Mouse (Mus musculus): Measurements from ENCODE around the gene Fam117b. TPM values are rescaled to one million over a fixed set of nuclear protein-coding genes. Genes with fewer than 3 reads are reported as not detected.

The Fam117b gene
- polyA plus RNA-seq (2014; fragmentation: Nextera tagmentation; extraction: Ambion mirVana): 10.7 and 11.8 TPM in 2 replicates

DNA sequence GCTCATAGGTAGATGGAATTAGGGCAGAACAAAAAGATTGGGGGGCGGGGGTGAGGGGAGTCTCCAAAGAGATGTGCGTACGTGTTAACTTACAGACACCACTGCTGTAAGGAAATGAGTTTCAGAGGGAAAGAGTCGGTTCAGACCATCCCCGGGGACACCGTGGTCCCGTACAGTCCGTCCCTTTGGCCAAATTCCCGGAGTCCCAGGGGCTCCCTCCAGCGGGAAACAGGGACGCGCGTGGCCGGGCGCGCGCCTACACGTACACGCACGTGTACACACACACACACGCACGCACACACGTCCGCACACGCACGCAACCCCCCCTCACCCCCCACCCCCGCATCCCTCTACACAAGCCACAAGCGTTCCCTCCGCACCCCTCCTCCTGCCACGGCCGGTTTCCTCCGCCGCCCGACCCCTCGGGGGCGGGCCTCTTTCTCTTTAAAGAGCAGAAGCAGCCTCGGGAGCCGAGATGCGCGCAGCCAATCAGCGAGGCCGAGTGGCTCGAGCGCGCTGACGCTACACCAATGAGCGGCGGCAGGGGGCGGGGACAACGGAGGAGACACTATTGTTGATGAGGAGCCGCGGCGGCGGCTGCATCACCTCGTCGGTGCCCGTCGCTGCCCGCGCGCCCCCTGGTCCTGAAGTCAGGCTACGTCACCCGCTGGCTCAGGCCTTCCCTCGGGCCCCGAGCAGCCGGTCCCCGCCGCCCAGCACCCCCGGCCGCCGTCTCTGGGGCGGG is at the start of gene Fam117b:
TSS of gene Fam117b (plus strand) at position 594 of the 745 bp plus-strand sequence.
- under 1% methylated on average over 34 of the region's 72 CpGs for WGBS
- peak; percentile 97 for ATAC-seq (ENCODE audit: low read depth)

DNA sequence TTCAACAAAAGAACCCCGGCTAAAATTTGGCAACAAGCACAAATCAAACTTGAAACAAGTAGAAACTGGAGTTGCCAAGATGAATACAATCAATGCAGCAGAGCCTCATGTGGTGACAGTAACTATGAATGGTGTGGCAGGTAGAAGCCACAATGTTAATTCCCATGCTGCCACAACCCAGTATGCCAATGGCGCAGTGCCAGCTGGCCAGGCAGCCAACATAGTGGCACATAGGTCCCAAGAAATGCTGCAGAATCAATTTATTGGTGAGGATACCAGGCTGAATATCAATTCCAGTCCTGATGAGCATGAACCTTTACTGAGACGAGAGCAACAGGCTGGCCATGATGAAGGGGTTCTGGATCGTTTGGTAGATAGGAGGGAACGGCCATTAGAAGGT is 44.8 kb upstream of the Fam117b start:
- H3K9ac ChIP-seq (ENCODE audit: low read depth, low read length): no peak overlapping the region
- ATAC-seq (ENCODE audit: low read depth): no peak
- no peak overlapping the region for H3K27ac ChIP-seq (replicated peaks; ENCODE audit: low read depth, low read length)
- H3K4me3 ChIP-seq (ENCODE audit: low read depth, low read length): no peak overlapping the region
- H3K36me3 ChIP-seq (ENCODE audit: control insufficient read depth, insufficient read depth, low read length): peaks cover 76% of the 10 kb centered on the region
- H3K4me2 ChIP-seq (ENCODE audit: low read depth, low read length): no peak overlapping the region
- H3K27me3 ChIP-seq (replicated peaks; ENCODE audit: control insufficient read depth, insufficient read depth, low read length): no peaks in the 10 kb centered on the region
- no peaks in the 10 kb centered on the region for H3K9me3 ChIP-seq (ENCODE audit: control insufficient read depth, low read length)
- H3K4me1 ChIP-seq (ENCODE audit: control insufficient read depth, insufficient read depth, low read length): no peaks in the 10 kb centered on the region
- 93% methylated on average over 5 of the region's 5 CpGs for WGBS
- DNase-seq (ENCODE audit: low spot score): no peak

More for the DNA sequence above, at the start of gene Fam117b:
- peak within 1 kb of the TSS; percentile 99 for H3K4me3 ChIP-seq (ENCODE audit: low read depth, low read length)
- peak; percentile 99 for DNase-seq (ENCODE audit: low spot score)
- peaks cover 21% of the 10 kb centered on the region for H3K4me1 ChIP-seq (ENCODE audit: control insufficient read depth, insufficient read depth, low read length)
- H3K9ac ChIP-seq (ENCODE audit: low read depth, low read length): peak within 1 kb of the TSS; percentile 95
- H3K27ac ChIP-seq (replicated peaks; ENCODE audit: low read depth, low read length): peak within 1 kb of the TSS; percentile 90
- H3K4me2 ChIP-seq (ENCODE audit: low read depth, low read length): peak within 1 kb of the TSS; percentile 78
- H3K9me3 ChIP-seq (ENCODE audit: control insufficient read depth, low read length): no peaks in the 10 kb centered on the region
- H3K27me3 ChIP-seq (replicated peaks; ENCODE audit: control insufficient read depth, insufficient read depth, low read length): no peaks in the 10 kb centered on the region
- no peaks in the 10 kb centered on the region for H3K36me3 ChIP-seq (ENCODE audit: control insufficient read depth, insufficient read depth, low read length)

DNA sequence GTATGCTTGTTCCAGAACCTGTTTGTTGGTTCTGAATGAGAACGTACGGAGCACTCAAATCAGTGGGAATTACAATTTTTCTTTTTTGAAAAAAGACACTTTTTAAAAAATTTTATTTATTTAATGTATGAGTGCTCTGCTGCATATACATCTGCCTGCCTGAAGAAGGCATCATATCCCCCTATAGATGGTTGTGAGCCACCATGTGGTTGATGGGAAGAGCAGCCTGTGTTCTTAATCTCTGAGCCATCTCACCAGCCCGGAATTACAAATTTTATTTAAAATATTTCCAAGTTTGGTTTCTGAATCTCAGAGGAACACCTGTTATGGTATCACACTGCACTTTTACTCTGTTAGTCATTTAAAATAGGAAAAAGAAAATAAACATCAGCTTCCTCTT is 38.8 kb upstream of the Fam117b start:
- Histone ChIP-seq H3K4me2 (ENCODE audit: low read depth, low read length) (no peak overlapping the region), H3K4me1 (ENCODE audit: control insufficient read depth, insufficient read depth, low read length) (no peaks in the 10 kb centered on the region), H3K4me3 (ENCODE audit: low read depth, low read length) (no peak overlapping the region), H3K9me3 (ENCODE audit: control insufficient read depth, low read length) (no peaks in the 10 kb centered on the region), H3K36me3 (ENCODE audit: control insufficient read depth, insufficient read depth, low read length) (peaks cover 43% of the 10 kb centered on the region), H3K9ac (ENCODE audit: low read depth, low read length) (no peak overlapping the region), H3K27me3 (replicated peaks; ENCODE audit: control insufficient read depth, insufficient read depth, low read length) (no peaks in the 10 kb centered on the region), H3K27ac (replicated peaks; ENCODE audit: low read depth, low read length) (no peak overlapping the region)
- no peak for DNase-seq (ENCODE audit: low spot score)
- 81% methylated on average over 3 of the region's 3 CpGs for whole genome bisulfite sequencing
- no peak for ATAC-seq (ENCODE audit: low read depth)

DNA sequence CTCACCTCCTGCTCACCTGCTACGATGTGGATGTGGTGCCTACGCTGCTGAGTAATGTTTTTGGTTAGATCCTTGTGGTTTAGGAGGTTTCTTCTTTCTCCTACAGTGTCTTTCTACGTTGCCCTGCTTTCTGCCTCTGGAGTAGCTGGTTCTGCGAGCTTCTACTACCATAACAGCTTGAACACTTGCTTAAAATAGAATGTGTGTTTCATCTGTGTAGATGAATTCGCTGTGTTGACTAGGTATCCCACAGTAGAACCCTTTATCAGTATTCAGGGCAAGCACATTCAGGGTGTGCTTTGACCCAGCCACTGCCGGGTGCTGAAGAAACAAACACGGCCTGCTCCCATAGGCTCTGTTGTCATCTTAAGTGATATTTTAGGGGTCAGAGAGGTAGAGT is 34.7 kb upstream of the Fam117b start:
- no peak overlapping the region for H3K9ac ChIP-seq (ENCODE audit: low read depth, low read length)
- no peak overlapping the region for H3K4me3 ChIP-seq (ENCODE audit: low read depth, low read length)
- no peak overlapping the region for H3K27ac ChIP-seq (replicated peaks; ENCODE audit: low read depth, low read length)
- ATAC-seq (ENCODE audit: low read depth) (no peak), DNase-seq (ENCODE audit: low spot score) (no peak)
- 93% methylated on average over 7 of the region's 7 CpGs for WGBS
- H3K36me3 ChIP-seq (ENCODE audit: control insufficient read depth, insufficient read depth, low read length): peaks cover 27% of the 10 kb centered on the region
- no peaks in the 10 kb centered on the region for H3K4me1 ChIP-seq (ENCODE audit: control insufficient read depth, insufficient read depth, low read length)
- no peaks in the 10 kb centered on the region for H3K27me3 ChIP-seq (replicated peaks; ENCODE audit: control insufficient read depth, insufficient read depth, low read length)
- H3K4me2 ChIP-seq (ENCODE audit: low read depth, low read length): no peak overlapping the region
- no peaks in the 10 kb centered on the region for H3K9me3 ChIP-seq (ENCODE audit: control insufficient read depth, low read length)

DNA sequence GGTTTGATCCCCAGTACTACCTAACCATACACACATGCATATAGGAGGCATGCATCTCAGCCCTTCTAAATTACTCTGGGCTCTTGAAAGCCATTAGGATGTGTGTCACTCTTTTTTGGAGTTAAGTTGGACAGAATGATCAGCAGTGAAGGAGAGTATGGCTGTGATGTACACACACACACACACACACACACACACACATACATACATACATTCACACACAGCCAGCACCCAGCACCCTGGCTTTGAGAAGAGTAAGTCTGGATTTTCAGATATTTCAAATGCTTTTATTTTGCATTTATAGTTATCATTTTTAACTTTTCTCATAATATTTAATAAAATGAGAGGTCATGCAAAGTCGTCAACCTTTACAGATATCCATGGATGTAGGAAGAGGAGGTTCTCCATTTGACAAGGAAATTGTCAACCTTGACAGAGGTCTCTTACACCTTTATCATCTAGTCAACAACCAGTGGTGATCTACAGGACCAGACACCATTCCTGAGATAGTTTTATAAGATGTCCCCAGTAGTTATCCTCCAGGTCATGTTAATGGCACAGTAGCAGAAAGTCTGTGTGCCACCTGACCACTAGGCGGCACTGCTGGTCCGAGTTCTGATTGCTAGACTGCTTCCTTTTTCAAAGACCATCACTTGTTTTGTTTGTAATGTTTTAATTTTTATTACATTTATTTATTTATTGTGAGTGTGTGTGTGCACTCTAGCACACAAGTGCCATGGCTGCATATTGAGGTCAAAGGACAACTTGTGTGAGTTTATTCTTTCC is 29.3 kb upstream of the Fam117b start:
- Histone ChIP-seq H3K4me1 (ENCODE audit: control insufficient read depth, insufficient read depth, low read length) (no peaks in the 10 kb centered on the region), H3K4me2 (ENCODE audit: low read depth, low read length) (no peak overlapping the region), H3K36me3 (ENCODE audit: control insufficient read depth, insufficient read depth, low read length) (peaks cover 11% of the 10 kb centered on the region), H3K9me3 (ENCODE audit: control insufficient read depth, low read length) (no peaks in the 10 kb centered on the region), H3K9ac (ENCODE audit: low read depth, low read length) (no peak overlapping the region), H3K4me3 (ENCODE audit: low read depth, low read length) (no peak overlapping the region), H3K27ac (replicated peaks; ENCODE audit: low read depth, low read length) (no peak overlapping the region), H3K27me3 (replicated peaks; ENCODE audit: control insufficient read depth, insufficient read depth, low read length) (no peaks in the 10 kb centered on the region)
- 35% methylated on average over 3 of the region's 3 CpGs for WGBS
- 0 out of 2 replicates have a peak, but pooled peaks have one; percentile 39 for ATAC-seq (ENCODE audit: low read depth)
- DNase-seq (ENCODE audit: low spot score): peak; percentile 61

DNA sequence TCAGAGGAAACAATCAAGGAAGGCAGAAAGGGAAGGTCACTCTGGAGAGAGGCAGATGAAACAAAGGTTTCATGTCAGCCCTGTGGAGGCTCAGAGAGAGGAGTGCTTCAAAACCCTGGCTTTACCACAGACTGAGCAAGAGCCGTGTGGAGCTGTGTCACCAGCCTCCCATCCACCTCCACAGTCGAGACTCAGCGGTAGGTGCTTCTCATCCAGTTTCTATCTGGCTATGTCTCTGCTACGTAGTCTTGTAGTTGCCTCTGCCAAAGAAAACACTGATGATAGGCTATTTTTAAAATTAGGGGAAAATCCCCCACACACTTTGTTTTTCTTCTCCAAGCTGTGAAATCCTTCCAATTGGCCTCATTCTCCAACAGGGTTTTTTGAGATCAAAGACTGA is 25.9 kb upstream of the Fam117b start:
- H3K4me2 ChIP-seq (ENCODE audit: low read depth, low read length): no peak overlapping the region
- H3K4me3 ChIP-seq (ENCODE audit: low read depth, low read length): no peak overlapping the region
- WGBS: 47% methylated on average over 4 of the region's 4 CpGs
- ATAC-seq (ENCODE audit: low read depth): no peak
- H3K9me3 ChIP-seq (ENCODE audit: control insufficient read depth, low read length): no peaks in the 10 kb centered on the region
- no peaks in the 10 kb centered on the region for H3K36me3 ChIP-seq (ENCODE audit: control insufficient read depth, insufficient read depth, low read length)
- peak; percentile 30 for DNase-seq (ENCODE audit: low spot score)
- no peak overlapping the region for H3K27ac ChIP-seq (replicated peaks; ENCODE audit: low read depth, low read length)
- no peaks in the 10 kb centered on the region for H3K4me1 ChIP-seq (ENCODE audit: control insufficient read depth, insufficient read depth, low read length)
- H3K9ac ChIP-seq (ENCODE audit: low read depth, low read length): no peak overlapping the region
- no peaks in the 10 kb centered on the region for H3K27me3 ChIP-seq (replicated peaks; ENCODE audit: control insufficient read depth, insufficient read depth, low read length)

DNA sequence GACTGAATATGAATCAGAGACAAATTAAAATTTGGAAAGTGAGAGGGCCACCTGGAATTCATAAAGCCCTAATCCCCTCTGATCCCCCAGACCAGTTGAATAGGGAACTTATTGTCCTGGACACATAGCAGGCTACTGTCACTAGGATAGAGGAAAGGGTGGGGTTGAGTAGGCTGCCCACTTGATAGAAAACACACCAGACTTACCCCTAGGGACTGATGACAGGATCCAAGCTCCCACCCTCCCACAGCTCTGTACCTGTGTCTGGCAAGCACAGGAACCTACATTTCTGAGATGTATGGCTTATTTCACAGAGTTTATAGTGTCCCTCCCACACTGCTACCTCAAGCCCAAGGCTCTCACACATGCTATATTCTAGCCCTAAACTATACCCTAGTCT is 24.8 kb upstream of the Fam117b start:
- Histone ChIP-seq H3K9me3 (ENCODE audit: control insufficient read depth, low read length) (no peaks in the 10 kb centered on the region), H3K4me3 (ENCODE audit: low read depth, low read length) (no peak overlapping the region), H3K9ac (ENCODE audit: low read depth, low read length) (no peak overlapping the region), H3K27ac (replicated peaks; ENCODE audit: low read depth, low read length) (no peak overlapping the region), H3K36me3 (ENCODE audit: control insufficient read depth, insufficient read depth, low read length) (no peaks in the 10 kb centered on the region), H3K27me3 (replicated peaks; ENCODE audit: control insufficient read depth, insufficient read depth, low read length) (no peaks in the 10 kb centered on the region), H3K4me1 (ENCODE audit: control insufficient read depth, insufficient read depth, low read length) (no peaks in the 10 kb centered on the region), H3K4me2 (ENCODE audit: low read depth, low read length) (no peak overlapping the region)
- DNase-seq (ENCODE audit: low spot score): no peak
- no peak for ATAC-seq (ENCODE audit: low read depth)

DNA sequence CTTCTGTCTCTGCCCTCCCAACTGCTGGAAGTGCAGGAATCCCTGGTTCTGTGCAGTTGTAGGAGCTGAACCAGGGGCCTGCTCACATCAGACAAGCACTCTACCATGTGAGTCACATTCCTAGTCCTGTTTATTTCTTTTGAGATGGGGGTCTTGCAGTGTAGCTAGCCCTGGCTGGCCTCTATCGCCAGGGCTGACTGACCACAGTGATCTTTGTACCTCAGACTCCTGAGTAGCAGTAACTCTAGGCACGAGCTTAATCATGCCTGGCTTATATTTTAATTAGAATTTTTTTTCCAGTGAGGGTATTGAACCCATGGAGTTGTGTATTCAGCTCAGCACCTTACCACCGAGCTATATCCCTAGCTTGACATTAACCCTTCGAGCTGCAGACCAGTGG is 21.6 kb upstream of the Fam117b start:
- no peaks in the 10 kb centered on the region for H3K27me3 ChIP-seq (replicated peaks; ENCODE audit: control insufficient read depth, insufficient read depth, low read length)
- WGBS: 69% methylated on average over 4 of the region's 4 CpGs

More for the DNA sequence above, 21.6 kb upstream of the Fam117b start:
- no peaks in the 10 kb centered on the region for H3K36me3 ChIP-seq (ENCODE audit: control insufficient read depth, insufficient read depth, low read length)
- H3K4me3 ChIP-seq (ENCODE audit: low read depth, low read length): no peak overlapping the region
- H3K4me2 ChIP-seq (ENCODE audit: low read depth, low read length): no peak overlapping the region
- no peak overlapping the region for H3K27ac ChIP-seq (replicated peaks; ENCODE audit: low read depth, low read length)
- no peak for DNase-seq (ENCODE audit: low spot score)
- no peaks in the 10 kb centered on the region for H3K9me3 ChIP-seq (ENCODE audit: control insufficient read depth, low read length)
- no peak for ATAC-seq (ENCODE audit: low read depth)
- no peak overlapping the region for H3K9ac ChIP-seq (ENCODE audit: low read depth, low read length)
- no peaks in the 10 kb centered on the region for H3K4me1 ChIP-seq (ENCODE audit: control insufficient read depth, insufficient read depth, low read length)
